Mouse (Mus musculus) MEL (cell line): ENCODE results near the gene Lrfn3. TPM values are rescaled to one million over a fixed set of nuclear protein-coding genes. Genes with fewer than 3 reads are reported as not detected.

Source experiments
- DNase-seq: peaks from one replicate; pipeline ENCODE4 v3.0.0; 2011; ENCODE audit warnings: low read depth, low spot score
- H3K27ac ChIP-seq: 2 replicates; pipeline ENCODE4 v1.5.1; 2012; ENCODE audit warnings: low read depth, mild to moderate bottlenecking, control low read depth, low read length, moderate library complexity; ENCODE audit not compliant: control insufficient read depth
- H3K27me3 ChIP-seq, 2 experiments: fragments of 150-350 bp in 1 of 2; sonication (generic) in 1 of 2; 2 replicates each; pipeline ENCODE4 v1.6.1; 2012; ENCODE audit warnings: low read length in 2 of 2, mild to moderate bottlenecking in 2 of 2, improper control_type of control experiment in 1 of 2, moderate library complexity in 1 of 2; ENCODE audit not compliant: insufficient read depth in 2 of 2, control insufficient read depth in 1 of 2
- H3K36me3 ChIP-seq, 2 experiments: 2 replicates each; pipeline ENCODE4 v1.6.1; 2012 to 2014; ENCODE audit warnings: low read length in 2 of 2, improper control_type of control experiment in 1 of 2, inconsistent platforms in 1 of 2, mild to moderate bottlenecking in 1 of 2; ENCODE audit not compliant: insufficient read depth in 2 of 2, control insufficient read depth in 1 of 2
- H3K4me1 ChIP-seq, 2 experiments: fragments of 150-350 bp in 1 of 2; sonication (generic) in 1 of 2; 2 replicates each; pipeline ENCODE4 v1.6.1; 2012; ENCODE audit warnings: low read length in 2 of 2, improper control_type of control experiment in 1 of 2, mild to moderate bottlenecking in 1 of 2; ENCODE audit not compliant: insufficient read depth in 2 of 2, control insufficient read depth in 1 of 2
- H3K4me3 ChIP-seq, 2 experiments: fragments of 150-350 bp in 1 of 2; sonication (generic) in 1 of 2; 2 replicates each; pipeline ENCODE4 v1.5.1; 2012; ENCODE audit warnings: low read depth in 2 of 2, low read length in 2 of 2, mild to moderate bottlenecking in 2 of 2, moderate library complexity in 2 of 2, control low read depth in 1 of 2, improper control_type of control experiment in 1 of 2; ENCODE audit not compliant: control insufficient read depth in 1 of 2, insufficient read depth in 1 of 2
- H3K79me2 ChIP-seq: 2 replicates; pipeline ENCODE4 v1.6.1; 2012; ENCODE audit warnings: mild to moderate bottlenecking, low read length, moderate library complexity; ENCODE audit not compliant: control insufficient read depth, poor library complexity, insufficient read depth
- H3K9ac ChIP-seq: 2 replicates; pipeline ENCODE4 v1.6.1; 2012; ENCODE audit warnings: low read depth, mild to moderate bottlenecking, control low read depth, low read length, moderate library complexity; ENCODE audit not compliant: control insufficient read depth, poor library complexity, severe bottlenecking
- H3K9me3 ChIP-seq: fragments of 150-350 bp; sonication (generic); replicated peaks from 2 replicates; pipeline ENCODE4 v1.6.1; 2012; ENCODE audit warnings: mild to moderate bottlenecking, low read length, improper control_type of control experiment, moderate library complexity; ENCODE audit not compliant: insufficient read depth
- CHD1 ChIP-seq: IDR thresholded peaks from 2 replicates; pipeline ENCODE4 v1.6.1; 2012; ENCODE audit warnings: low read depth, mild to moderate bottlenecking, inconsistent platforms, low read length, improper control_type of control experiment
- CHD2 ChIP-seq: IDR thresholded peaks from 2 replicates; pipeline ENCODE4 v1.6.1; 2011; ENCODE audit warnings: low read length, improper control_type of control experiment
- EP300 ChIP-seq, 2 experiments: IDR thresholded peaks; 2 replicates each; pipeline ENCODE4 v1.6.1; 2011; ENCODE audit warnings: improper control_type of control experiment in 2 of 2, low read length in 2 of 2, low read depth in 1 of 2, mild to moderate bottlenecking in 1 of 2
- GABPA ChIP-seq: IDR thresholded peaks from 2 replicates; pipeline ENCODE4 v1.6.1; 2012; ENCODE audit warnings: low read depth, mild to moderate bottlenecking, inconsistent platforms, low read length, improper control_type of control experiment, moderate library complexity
- GATA1 ChIP-seq: IDR thresholded peaks from 2 replicates; pipeline ENCODE4 v1.6.1; 2011; ENCODE audit warnings: low read depth, low read length, improper control_type of control experiment
- HCFC1 ChIP-seq: IDR thresholded peaks from 2 replicates; pipeline ENCODE4 v1.6.1; 2012; ENCODE audit warnings: low read depth, mild to moderate bottlenecking, inconsistent platforms, low read length, improper control_type of control experiment, moderate library complexity
- JUND ChIP-seq: IDR thresholded peaks from 2 replicates; pipeline ENCODE4 v1.6.1; 2011; ENCODE audit warnings: low read depth, mild to moderate bottlenecking, improper control_type of control experiment, low read length
- KAT2A ChIP-seq: conservative IDR thresholded peaks from 2 replicates; pipeline ENCODE4 v1.6.1; 2012; ENCODE audit warnings: low read depth, low read length, improper control_type of control experiment, inconsistent platforms
- MAX ChIP-seq: IDR thresholded peaks from 2 replicates; pipeline ENCODE4 v1.6.1; 2011; ENCODE audit warnings: low read length, improper control_type of control experiment
- MAZ ChIP-seq: IDR thresholded peaks from 2 replicates; pipeline ENCODE4 v1.6.1; 2012; ENCODE audit warnings: low read depth, mild to moderate bottlenecking, inconsistent platforms, low read length, improper control_type of control experiment
- MEF2A ChIP-seq: IDR thresholded peaks from 2 replicates; pipeline ENCODE4 v1.6.1; 2014; ENCODE audit warnings: low read depth, mild to moderate bottlenecking, inconsistent platforms, low read length, improper control_type of control experiment; ENCODE audit not compliant: poor library complexity, insufficient replicate concordance, severe bottlenecking; ENCODE audit errors: extremely low read depth
- MXI1 ChIP-seq: IDR thresholded peaks from 2 replicates; pipeline ENCODE4 v1.6.1; 2011; ENCODE audit warnings: mild to moderate bottlenecking, low read depth, low read length, improper control_type of control experiment
- MYB ChIP-seq: IDR thresholded peaks from 2 replicates; pipeline ENCODE4 v1.6.1; 2011; ENCODE audit warnings: mild to moderate bottlenecking, low read depth, low read length, improper control_type of control experiment
- MYC ChIP-seq: IDR thresholded peaks from 2 replicates; pipeline ENCODE4 v1.6.1; 2011; ENCODE audit warnings: low read depth, mild to moderate bottlenecking, low read length, improper control_type of control experiment, moderate library complexity
- NELFE ChIP-seq: IDR thresholded peaks from 2 replicates; pipeline ENCODE4 v1.6.1; 2011; ENCODE audit warnings: low read depth, low read length, improper control_type of control experiment
- NRF1 ChIP-seq: IDR thresholded peaks from 2 replicates; pipeline ENCODE4 v1.6.1; 2014; ENCODE audit warnings: low read depth, mild to moderate bottlenecking, inconsistent platforms, low read length, improper control_type of control experiment, moderate library complexity; ENCODE audit not compliant: poor library complexity, insufficient read depth, severe bottlenecking
- POLR2AphosphoS2 ChIP-seq: IDR thresholded peaks from 2 replicates; pipeline ENCODE4 v1.6.1; 2011; ENCODE audit warnings: low read length, improper control_type of control experiment
- POLR2AphosphoS5 ChIP-seq: IDR thresholded peaks from 2 replicates; pipeline ENCODE4 v1.6.1; 2012; ENCODE audit warnings: low read depth, borderline replicate concordance, mild to moderate bottlenecking, inconsistent platforms, low read length, moderate library complexity, mixed read lengths
- RCOR1 ChIP-seq: IDR thresholded peaks from 2 replicates; pipeline ENCODE4 v1.6.1; 2012; ENCODE audit warnings: low read depth, mild to moderate bottlenecking, inconsistent platforms, low read length, improper control_type of control experiment
- TAL1 ChIP-seq: IDR thresholded peaks from 2 replicates; pipeline ENCODE4 v1.6.1; 2012; ENCODE audit warnings: mild to moderate bottlenecking, inconsistent platforms, low read length, moderate library complexity, mixed read lengths
- USF1 ChIP-seq: IDR thresholded peaks from 2 replicates; pipeline ENCODE4 v1.6.1; 2014; ENCODE audit warnings: low read depth, mild to moderate bottlenecking, inconsistent platforms, low read length, improper control_type of control experiment, moderate library complexity
- ZC3H11A ChIP-seq: IDR thresholded peaks from 2 replicates; pipeline ENCODE4 v1.6.1; 2012; ENCODE audit warnings: low read depth, mild to moderate bottlenecking, inconsistent platforms, low read length, improper control_type of control experiment
- ZMIZ1 ChIP-seq: IDR thresholded peaks from 2 replicates; pipeline ENCODE4 v1.6.1; 2012; ENCODE audit warnings: low read depth, mild to moderate bottlenecking, inconsistent platforms, low read length, improper control_type of control experiment, moderate library complexity
- polyA plus RNA-seq, 2 experiments: library from polyadenylated mRNA; stranded (reverse) in 1 of 2; unstranded in 1 of 2; fragments of >175 nt in 1 of 2; fragments of >200 nt in 1 of 2; gene quantifications; 2 replicates each; pipeline versions ENCODE4 v1.2.1 to v1.2.4; 2012; ENCODE audit warnings: low replicate concordance in 2 of 2, low read depth in 1 of 2; ENCODE audit not compliant: insufficient read length in 2 of 2, insufficient read depth in 1 of 2, missing spikeins in 1 of 2
- total RNA-seq: library from RNA; depleted of rRNA; stranded (reverse); fragments of 300-350 nt; gene quantifications from 2 replicates; pipeline ENCODE4 v1.2.3, GENCODE M21; 2012; rRNA removed

The Lrfn3 gene
- total RNA-seq (not detected in 2 replicates), polyA plus RNA-seq (not detected)

- Histone ChIP-seq H3K79me2 (no peaks in the 10 kb centered on the region), H3K9ac (no peak within 1 kb of the TSS), H3K4me3 (no peak within 1 kb of the TSS), H3K36me3 (no peaks in the 10 kb centered on the region), H3K27me3 (peaks cover 0 to 5% of the 10 kb centered on the region in 2 experiments; a peak in 2 of 4 replicates), H3K27ac (no peak within 1 kb of the TSS), H3K9me3 (no peaks in the 10 kb centered on the region), H3K4me1 (no peaks in the 10 kb centered on the region)
- no peak for DNase-seq
- TF ChIP-seq ZMIZ1: no peak
- no peak for TF ChIP-seq EP300 (IDR thresholded peaks at IDR 0.05; ENCODE audit: low read depth in 1 of 2, low read length in 2 of 2)
- TF ChIP-seq CHD2: no peak
- no peak for TF ChIP-seq MXI1
- no peak for TF ChIP-seq NELFE
- TF ChIP-seq MYC: no peak
- TF ChIP-seq NRF1: no peak
- no peak for TF ChIP-seq MEF2A
- TF ChIP-seq POLR2AphosphoS2: no peak
- TF ChIP-seq USF1: no peak
- TF ChIP-seq JUND: no peak
- no peak for TF ChIP-seq ZC3H11A
Observed at GRCm38 (mm10) chr7:30362652-30363343, at the start of gene Lrfn3. Gene Lrfn3, minus strand, starts transcription at chr7:30362772.

GRCm38 (mm10) chr7:30411023-30411422 is 48.5 kb upstream of the Lrfn3 start:
- Histone ChIP-seq H3K9ac (no peak overlapping the region), H3K79me2 (no peaks in the 10 kb centered on the region), H3K4me3 (no peak overlapping the region), H3K36me3 (peaks cover 0 to 8% of the 10 kb centered on the region in 2 experiments; a peak in 2 of 4 replicates), H3K27ac (no peak overlapping the region), H3K9me3 (no peaks in the 10 kb centered on the region), H3K27me3 (no peaks in the 10 kb centered on the region; a peak in 1 of 4 replicates), H3K4me1 (peaks cover 3 to 18% of the 10 kb centered on the region in 2 experiments; a peak in 3 of 4 replicates)
- DNase-seq: no peak
- TF ChIP-seq KAT2A (no peak), HCFC1 (no peak), MAZ (no peak), EP300 (IDR thresholded peaks at IDR 0.05; ENCODE audit: low read depth in 1 of 2, low read length in 2 of 2) (no peak), TAL1 (no peak), MYB (no peak), NELFE (no peak), GABPA (no peak), RCOR1 (no peak), CHD1 (no peak), GATA1 (no peak), POLR2AphosphoS5 (no peak), ZMIZ1 (no peak), MAX (no peak)
